Mouse (Mus musculus) R1 (cell line): Measurements from ENCODE around the gene Gm20916.
"Not testable (repeated sequence)": the region's sequence is repeated elsewhere in the genome, so short reads cannot be mapped to it uniquely, and the experiment has no call there.

Experiments used
- DNase-seq: peaks from one replicate; pipeline ENCODE4 v3.0.0-alpha.2; 2018; ENCODE audit warnings: low read depth, low spot score

Gm20916 gene

DNA sequence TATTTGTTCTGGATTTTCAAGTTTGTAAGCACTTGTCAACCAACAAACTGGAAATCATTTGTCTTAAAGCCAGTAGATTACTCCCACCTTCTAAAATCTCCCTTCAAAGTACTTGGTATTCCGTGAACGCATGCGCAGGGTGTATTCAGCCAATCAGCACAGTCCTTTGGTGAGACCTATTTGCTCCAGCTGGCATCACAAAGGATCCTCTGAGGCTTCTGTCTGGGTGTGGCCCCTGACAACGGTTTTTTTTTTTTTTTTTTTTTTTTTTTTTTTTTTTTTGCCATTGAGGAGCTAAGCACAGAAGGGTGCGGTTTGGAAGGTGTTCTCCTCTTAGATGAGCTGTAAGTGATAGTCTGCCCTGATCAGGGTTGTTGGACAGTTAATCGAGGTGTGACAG lies at the start of gene Gm20916:
Gm20916 (plus strand) TSS at position 301 of the 400 bp plus-strand sequence.
- DNase-seq = not testable (repeated sequence)
